Mouse (Mus musculus) forebrain, embryonic 10.5 days (tissue): ENCODE results near the gene Tex11. TPM values are rescaled to one million over a fixed set of nuclear protein-coding genes. Genes with fewer than 3 reads are reported as not detected.

Source experiments
- DNase-seq: peaks from one replicate; pipeline ENCODE4 v3.0.0-alpha.2; 2017; ENCODE audit warnings: low spot score; ENCODE audit errors: extremely low spot score
- H3K27ac ChIP-seq: fragments of 300-500 bp; sonication (generic); 2 replicates; pipeline ENCODE4 v1.5.1; 2016; ENCODE audit warnings: mild to moderate bottlenecking
- H3K27me3 ChIP-seq: fragments of 300-500 bp; sonication (generic); 2 replicates; pipeline ENCODE4 v1.6.1; 2016; ENCODE audit warnings: mild to moderate bottlenecking; ENCODE audit not compliant: poor library complexity, severe bottlenecking
- H3K36me3 ChIP-seq: fragments of 300-500 bp; sonication (generic); replicated peaks from 2 replicates; pipeline ENCODE4 v1.6.1; 2016; ENCODE audit warnings: mild to moderate bottlenecking, moderate library complexity
- H3K4me1 ChIP-seq: fragments of 300-500 bp; sonication (generic); 2 replicates; pipeline ENCODE4 v1.6.1; 2016
- H3K4me3 ChIP-seq: fragments of 300-500 bp; sonication (generic); 2 replicates; pipeline ENCODE4 v1.5.1; 2016; ENCODE audit warnings: mild to moderate bottlenecking, moderate library complexity
- H3K9me3 ChIP-seq: fragments of 300-500 bp; sonication (generic); 2 replicates; pipeline ENCODE4 v1.6.1; 2016; ENCODE audit warnings: mild to moderate bottlenecking, moderate library complexity
- WGBS: fragments of 180-500 bp; shearing (Covaris S2); methylation state at CpG from one replicate; pipeline ENCODE4 v1.1.7; 2016; 5-methylcytosine and 5-hydroxymethylcytosine counted together
- polyA plus RNA-seq: library from polyadenylated mRNA; unstranded; fragments of >200 nt; fragmentation: Nextera tagmentation; extraction: Ambion mirVana; gene quantifications from 2 replicates; pipeline ENCODE4 v1.2.1, GENCODE M21; 2016

Tex11 gene
- polyA plus RNA-seq, 1 experiment from 2014 or later = not detected

- H3K4me3 ChIP-seq = no peak overlapping the region
- no peak overlapping the region for H3K27ac ChIP-seq
- no peaks in the 10 kb centered on the region for H3K9me3 ChIP-seq
- peaks cover 100% of the 10 kb centered on the region for H3K36me3 ChIP-seq
- DNase-seq = no peak
- 91% methylated on average over 4 of the region's 4 CpGs for WGBS
- H3K4me1 ChIP-seq = no peaks in the 10 kb centered on the region
- H3K27me3 ChIP-seq = peaks cover 76% of the 10 kb centered on the region
Measured at GRCm38 (mm10) chrX:100811129-100811528, 248.3 kb downstream of the Tex11 start.

DNA sequence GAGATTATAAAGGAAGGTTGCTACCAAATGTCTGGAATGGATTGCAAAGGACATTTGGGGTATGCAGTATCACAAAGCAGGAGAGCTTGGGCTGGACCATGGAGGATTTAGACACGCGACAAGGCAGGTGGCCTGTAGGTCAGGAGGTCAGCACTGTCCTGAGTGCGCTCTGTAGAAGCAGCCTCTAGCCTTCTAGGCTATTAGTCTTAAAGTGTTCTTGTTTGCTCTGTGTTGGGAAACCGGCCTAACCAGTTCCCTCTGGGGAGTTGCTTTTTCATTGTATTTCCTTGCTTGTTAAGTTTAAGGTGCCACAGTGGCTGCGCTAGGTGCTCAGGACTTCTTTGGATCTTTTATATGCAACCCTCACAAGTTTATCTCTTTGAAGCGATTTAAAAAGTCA lies 257.4 kb downstream of the Tex11 start:
- Histone ChIP-seq H3K9me3 (no peaks in the 10 kb centered on the region), H3K27me3 (peaks cover 93% of the 10 kb centered on the region), H3K36me3 (peaks cover 86% of the 10 kb centered on the region), H3K4me1 (0 out of 2 replicates have a peak, but pooled peaks cover 4% of the 10 kb centered on the region), H3K4me3 (no peak overlapping the region), H3K27ac (no peak overlapping the region)
- DNase-seq = no peak
- 74% methylated on average over 6 of the region's 6 CpGs for WGBS

DNA sequence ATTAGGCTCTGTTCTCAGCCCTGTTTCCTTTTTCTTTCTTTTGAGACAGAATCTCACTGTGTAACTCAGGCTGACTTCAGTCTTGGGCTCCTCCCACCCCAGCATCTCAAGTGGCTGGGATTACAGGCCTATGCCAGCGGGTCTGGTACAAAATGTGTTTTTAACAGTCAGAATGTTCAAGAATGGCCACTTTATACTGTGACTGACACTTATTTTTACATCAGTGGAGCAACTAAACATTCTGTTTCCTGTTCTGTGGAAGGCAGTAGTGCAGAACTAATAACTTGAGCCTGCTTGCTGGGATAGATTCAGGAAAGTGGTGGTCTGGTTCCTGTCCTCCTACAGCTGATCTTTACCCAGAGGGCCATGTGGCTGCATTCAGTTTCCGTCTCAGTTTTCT lies 258.8 kb downstream of the Tex11 start:
- DNase-seq = no peak
- 40% methylated on average over 2 of the region's 2 CpGs for WGBS
- H3K36me3 ChIP-seq = peaks cover 80% of the 10 kb centered on the region

GRCm38 (mm10) chrX:100797851-100798527 lies 261.5 kb downstream of the Tex11 start:
- Histone ChIP-seq H3K36me3 (peaks cover 62% of the 10 kb centered on the region), H3K27me3 (peaks cover 93% of the 10 kb centered on the region), H3K9me3 (no peaks in the 10 kb centered on the region), H3K27ac (no peak overlapping the region), H3K4me3 (no peak overlapping the region), H3K4me1 (0 out of 2 replicates have a peak, but pooled peaks cover 4% of the 10 kb centered on the region)
- DNase-seq = no peak
- 86% methylated on average over 7 of the region's 7 CpGs for WGBS

More for the DNA sequence above, 258.8 kb downstream of the Tex11 start:
- peaks cover 91% of the 10 kb centered on the region for H3K27me3 ChIP-seq
- H3K9me3 ChIP-seq = no peaks in the 10 kb centered on the region
- H3K4me3 ChIP-seq = no peak overlapping the region
- no peak overlapping the region for H3K27ac ChIP-seq
- H3K4me1 ChIP-seq = 0 out of 2 replicates have a peak, but pooled peaks cover 4% of the 10 kb centered on the region

DNA sequence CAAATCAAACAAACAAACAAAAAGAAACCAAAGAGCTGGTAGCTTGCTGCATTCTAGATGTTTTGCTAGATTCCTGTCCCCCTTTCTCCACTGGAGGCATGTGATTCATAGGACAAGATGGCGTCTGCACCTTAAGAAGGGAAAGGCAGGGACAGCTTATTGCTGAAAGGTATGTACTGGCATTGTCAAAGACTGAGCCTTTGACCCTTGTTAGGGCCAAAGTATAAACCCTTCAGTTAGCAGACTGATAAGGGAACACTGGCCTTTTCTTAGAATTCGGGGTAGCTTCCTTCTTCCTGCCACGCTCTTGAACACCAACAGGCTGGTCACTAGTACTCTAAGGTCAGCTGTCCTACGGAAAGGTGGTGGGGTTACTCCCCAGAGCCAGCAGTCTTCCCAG lies 262.1 kb downstream of the Tex11 start:
- Histone ChIP-seq H3K27me3 (peaks cover 93% of the 10 kb centered on the region), H3K36me3 (peaks cover 60% of the 10 kb centered on the region), H3K4me3 (no peak overlapping the region), H3K9me3 (no peaks in the 10 kb centered on the region), H3K4me1 (0 out of 2 replicates have a peak, but pooled peaks cover 4% of the 10 kb centered on the region), H3K27ac (no peak overlapping the region)
- DNase-seq = no peak
- WGBS = 85% methylated on average over 4 of the region's 4 CpGs

GRCm38 (mm10) chrX:100796741-100797090 lies 262.8 kb downstream of the Tex11 start:
- peaks cover 57% of the 10 kb centered on the region for H3K36me3 ChIP-seq
- WGBS = 94% methylated on average over 3 of the region's 3 CpGs
- no peaks in the 10 kb centered on the region for H3K9me3 ChIP-seq
- H3K4me3 ChIP-seq = no peak overlapping the region
- DNase-seq = no peak
- H3K4me1 ChIP-seq = 0 out of 2 replicates have a peak, but pooled peaks cover 4% of the 10 kb centered on the region
- H3K27ac ChIP-seq = no peak overlapping the region
- peaks cover 93% of the 10 kb centered on the region for H3K27me3 ChIP-seq

- Histone ChIP-seq H3K27ac (no peak overlapping the region), H3K4me3 (no peak overlapping the region), H3K27me3 (peaks cover 91% of the 10 kb centered on the region), H3K36me3 (peaks cover 52% of the 10 kb centered on the region), H3K4me1 (0 out of 2 replicates have a peak, but pooled peaks cover 4% of the 10 kb centered on the region), H3K9me3 (no peaks in the 10 kb centered on the region)
- 88% methylated on average over 6 of the region's 6 CpGs for whole genome bisulfite sequencing
- no peak for DNase-seq
Measured at GRCm38 (mm10) chrX:100796041-100796740, 263.3 kb downstream of the Tex11 start.

GRCm38 (mm10) chrX:100789322-100789721 lies 270.1 kb downstream of the Tex11 start:
- WGBS = 91% methylated on average over 4 of the region's 4 CpGs
- Histone ChIP-seq H3K36me3 (peaks cover 39% of the 10 kb centered on the region), H3K27ac (no peak overlapping the region), H3K9me3 (no peaks in the 10 kb centered on the region), H3K4me1 (peaks cover 21% of the 10 kb centered on the region), H3K4me3 (no peak overlapping the region), H3K27me3 (peaks cover 33% of the 10 kb centered on the region; the same call in 1 of the 2 replicates)
- no peak for DNase-seq

Other genes starting within 250 kb of the Tex11 start
- 0.99 and 1.4 TPM in 2 replicates for gene Slc7a3, start 26.4 kb upstream of the Tex11 start, polyA plus RNA-seq
- 68.5 and 71.1 TPM in 2 replicates for gene Snx12, start 162.9 kb upstream of the Tex11 start, polyA plus RNA-seq
- gene Foxo4, start 194.9 kb upstream of the Tex11 start, polyA plus RNA-seq = 1.8 and 1.9 TPM in 2 replicates
- not detected in 2 replicates for gene Gm614, start 204.3 kb upstream of the Tex11 start, polyA plus RNA-seq
- gene Il2rg, start 208.6 kb upstream of the Tex11 start, polyA plus RNA-seq = 2.0 and 2.7 TPM in 2 replicates
- not detected in 2 replicates for gene Gm20489, start 209.4 kb upstream of the Tex11 start, polyA plus RNA-seq
- gene Med12, start 214.4 kb upstream of the Tex11 start, polyA plus RNA-seq = 33.8 and 38.6 TPM in 2 replicates
- 9.6 and 11.1 TPM in 2 replicates for gene Nlgn3, start 239.5 kb upstream of the Tex11 start, polyA plus RNA-seq